Mouse (Mus musculus): ENCODE measurements around the gene Tbc1d30.

DNA sequence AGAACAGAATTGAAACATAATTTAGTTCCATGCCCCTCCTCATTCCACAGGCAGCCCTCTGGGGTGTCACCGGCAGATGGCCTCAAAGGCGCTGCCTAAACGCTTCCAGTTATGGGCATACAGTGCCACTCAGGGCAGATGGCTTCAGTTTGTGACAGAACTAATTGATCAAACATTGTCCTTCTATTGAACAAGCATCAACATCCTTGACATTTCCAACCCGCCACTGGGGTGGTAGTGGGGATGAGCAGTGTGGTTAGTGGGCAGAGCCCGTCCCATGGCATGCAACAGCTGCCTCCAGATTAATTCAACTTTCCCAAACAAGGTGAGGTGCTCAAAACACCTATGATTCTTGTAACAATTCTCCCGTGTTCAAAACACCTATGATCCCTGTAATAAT lies 68.2 kb downstream of the Tbc1d30 start:
- TF ChIP-seq CTCF (IDR thresholded peaks at IDR 0.05; ENCODE audit: extremely low read depth, insufficient read depth, insufficient read length, insufficient replicate concordance) (no peak), POLR2A (IDR thresholded peaks at IDR 0.05; ENCODE audit: low read depth, low read length) (no peak)
